In genomic region chr6:97394473-97395075, GRCm38 (mm10) we compare ENCODE assay signal across 12 mouse cellular contexts.
DNase-seq lines count a peak whose midpoint lies in the region; ATAC-seq and TF ChIP-seq lines count a peak whose summit lies in the region.
"Had no signal": no experiment of that assay in that cellular context is flagged by ENCODE, and none has a peak within 500 bp of the region (broad histone marks: within the 10 kb centered on the region; RNA-seq: fewer than 3 reads in every experiment).

No protein-coding gene starts in this region.

- H3K4me3 ChIP-seq in midbrain, postnatal 0 days (ENCODE audit: low read depth, low read length) = no peak overlapping the region

- H3K4me1 ChIP-seq in midbrain, postnatal 0 days (ENCODE audit: insufficient read depth, low read length) = peaks cover 6% of the 10 kb centered on the region; the same call in 1 of the 2 replicates

- no peak for ATAC-seq in midbrain, postnatal 0 days (ENCODE audit: low FRiP score)
- ATAC-seq: Patski had no signal

- no peaks in the 10 kb centered on the region for H3K36me3 ChIP-seq in midbrain, postnatal 0 days (ENCODE audit: insufficient read depth, low read length)

- no peak overlapping the region for H3K9ac ChIP-seq in midbrain, postnatal 0 days (replicated peaks; ENCODE audit: low read length, poor library complexity, severe bottlenecking)

- H3K27ac ChIP-seq in midbrain, postnatal 0 days (ENCODE audit: low read depth, low read length) = no peak overlapping the region

- intact Hi-C loops in gastrocnemius, postnatal 14 days (cut with DNase I; ENCODE audit: low total_unique reads) = no loop called here

- H3K4me2 ChIP-seq in midbrain, postnatal 0 days (ENCODE audit: low read depth, low read length, poor library complexity, severe bottlenecking) = 0 out of 2 replicates have a peak overlapping the region, but pooled peaks have one; percentile 7

- H3K27me3 ChIP-seq in midbrain, postnatal 0 days (ENCODE audit: insufficient read depth, low read length) = no peaks in the 10 kb centered on the region
- H3K27me3 ChIP-seq: Patski had no signal

- TF ChIP-seq CTCF in midbrain, postnatal 0 days (IDR thresholded peaks at IDR 0.05) = no peak

- no peaks in the 10 kb centered on the region for H3K9me3 ChIP-seq in midbrain, postnatal 0 days (ENCODE audit: low read length)

- WGBS in midbrain, postnatal 0 days = 40% methylated on average over 12 of the region's 12 CpGs

- DNase-seq in embryo, embryonic 11 days = peak; percentile 39
- DNase-seq in embryo, embryonic 10.5 days (ENCODE audit: low spot score) = no peak
- DNase-seq in CD8-positive naive resting alpha-beta T cell, adult 2 months (ENCODE audit: low read depth in 2 of 2, low spot score in 2 of 2) = peak; percentile 12 to 21
- peak; percentile 31 for DNase-seq in gonadal fat pad, adult 2 months (ENCODE audit: low read depth)
- DNase-seq in midbrain, postnatal 0 days (ENCODE audit: low spot score) = no peak
- no peak for DNase-seq in gastrocnemius, postnatal 14 days
- DNase-seq in ovary, postnatal 14 days (ENCODE audit: low spot score) = no peak
- no peak for DNase-seq in spleen, postnatal 10 days (ENCODE audit: low spot score in 2 of 2)
- DNase-seq: cerebellum, postnatal 36 days; liver; lung, postnatal 14 days had no signal

Comparison
In these comparisons a context has a peak if more than half of its experiments do, and no peak if none do; other contexts are left out.
1. DNase-seq: peak in embryo, embryonic 11 days (single experiment), CD8-positive naive resting alpha-beta T cell, adult 2 months (2 of 2) and gonadal fat pad, adult 2 months (single experiment); none in embryo, embryonic 10.5 days (single experiment), midbrain, postnatal 0 days (single experiment), gastrocnemius, postnatal 14 days (single experiment), ovary, postnatal 14 days (single experiment) and spleen, postnatal 10 days (0 of 2).